Mouse (Mus musculus): ENCODE results near the gene Olfr802.

Olfr802 gene

DNA sequence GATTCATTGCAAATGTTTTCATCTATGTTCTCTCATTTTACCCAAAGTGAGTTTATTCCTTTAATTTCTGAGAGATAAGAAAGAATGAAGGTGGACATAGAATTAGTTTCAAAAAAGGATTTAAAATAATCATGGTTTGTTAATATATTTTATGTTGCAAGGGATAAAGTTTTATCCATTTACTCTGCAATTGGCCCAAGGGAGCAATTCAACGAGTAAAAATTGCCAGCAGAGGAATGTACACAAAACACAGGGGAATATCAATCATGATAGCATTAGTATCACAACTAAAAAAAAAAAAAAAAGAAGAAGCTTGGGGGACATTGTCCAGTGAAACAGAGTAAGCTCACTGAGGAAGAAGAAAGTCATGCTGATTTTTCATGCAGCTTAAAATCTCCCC, at the start of gene Olfr802:
Olfr802 (minus strand) TSS at position 101 of the 400 bp plus-strand sequence.
- no peak for DNase-seq

DNA sequence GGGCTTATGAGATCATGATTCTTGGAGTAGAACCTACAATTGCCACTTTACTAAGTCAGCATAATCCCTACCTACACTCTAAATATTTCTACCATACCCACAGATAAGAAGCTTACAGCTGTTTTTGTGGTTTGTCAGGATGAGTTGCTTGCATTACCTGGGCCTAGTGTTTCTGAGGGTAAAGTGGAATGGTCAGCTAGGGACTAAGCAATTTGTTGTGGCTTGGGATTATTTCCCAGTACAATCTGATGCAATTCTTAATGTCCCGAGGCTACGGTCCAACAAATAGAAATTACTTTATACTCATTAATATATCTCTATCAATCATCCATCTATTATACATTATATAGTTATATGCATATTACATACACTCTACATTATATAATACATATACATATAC, 41.3 kb upstream of the Olfr802 start, which contains the start of gene Olfr805:
Olfr805 (minus strand) TSS at position 101 of the 400 bp plus-strand sequence.
- DNase-seq, result no peak

DNA sequence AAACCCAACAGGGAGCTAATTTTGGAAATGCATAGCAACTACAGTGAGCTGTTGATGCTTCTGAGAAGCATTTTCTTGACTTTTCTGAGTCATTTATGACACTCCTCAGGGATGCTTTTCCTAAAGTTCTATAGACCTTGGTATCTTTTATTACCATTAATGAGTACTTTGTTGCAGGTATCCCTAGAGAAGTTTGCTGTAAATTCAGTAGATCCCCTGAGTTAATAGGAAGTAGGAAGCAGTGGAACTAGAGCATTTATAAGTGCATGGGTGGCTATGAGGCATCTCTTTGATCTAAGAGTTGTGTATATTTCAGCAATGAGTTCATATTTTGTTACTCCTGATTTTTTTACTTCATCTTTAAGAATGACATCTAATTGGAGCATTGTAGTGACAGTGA, 14.9 kb upstream of the Olfr802 start, which contains the start of gene Olfr804:
Olfr804 (plus strand) TSS at position 301 of the 400 bp plus-strand sequence.
- DNase-seq, result no peak

DNA sequence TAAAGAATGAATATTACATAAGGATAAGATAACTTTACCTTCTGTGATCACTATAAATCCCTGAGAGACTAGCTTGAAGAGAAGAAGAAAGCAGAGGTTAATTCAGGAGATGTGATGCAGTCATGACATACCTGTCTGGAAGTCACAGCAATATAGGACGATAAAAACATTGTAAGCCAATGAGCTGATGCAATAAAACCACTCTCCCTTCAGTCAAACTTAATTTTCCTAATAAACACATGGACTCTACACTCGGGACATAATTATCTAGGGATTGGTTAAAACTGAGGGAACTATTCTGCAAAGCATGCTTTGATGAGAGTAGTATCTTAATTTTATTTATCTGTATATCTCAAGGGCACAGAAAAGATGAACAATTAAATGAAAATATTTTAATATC, 6.2 kb upstream of the Olfr802 start, which contains the start of gene Olfr803:
Olfr803 (minus strand) TSS at position 101 of the 400 bp plus-strand sequence.
- no peak for DNase-seq

DNA sequence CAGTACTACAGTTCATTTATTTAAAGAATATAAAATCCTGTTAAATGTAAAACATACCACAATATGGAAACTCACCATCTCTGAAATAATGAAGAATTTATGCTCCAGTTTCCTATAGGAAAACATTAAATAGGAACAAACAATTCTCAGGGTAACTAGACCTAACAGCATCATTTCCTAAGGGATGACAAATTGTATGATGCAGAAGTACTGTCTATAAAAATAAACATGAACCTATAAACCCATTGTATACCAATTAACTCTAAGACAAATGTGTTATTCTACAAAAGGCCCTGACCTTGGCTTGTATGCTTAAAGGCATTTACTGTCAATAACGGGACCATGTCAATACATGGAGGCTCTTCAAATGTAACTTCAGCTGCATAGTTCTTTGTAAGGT, 14.2 kb downstream of the Olfr802 start, which contains the start of gene Olfr801:
Olfr801 (minus strand) TSS at position 101 of the 400 bp plus-strand sequence.
- no peak for DNase-seq

DNA sequence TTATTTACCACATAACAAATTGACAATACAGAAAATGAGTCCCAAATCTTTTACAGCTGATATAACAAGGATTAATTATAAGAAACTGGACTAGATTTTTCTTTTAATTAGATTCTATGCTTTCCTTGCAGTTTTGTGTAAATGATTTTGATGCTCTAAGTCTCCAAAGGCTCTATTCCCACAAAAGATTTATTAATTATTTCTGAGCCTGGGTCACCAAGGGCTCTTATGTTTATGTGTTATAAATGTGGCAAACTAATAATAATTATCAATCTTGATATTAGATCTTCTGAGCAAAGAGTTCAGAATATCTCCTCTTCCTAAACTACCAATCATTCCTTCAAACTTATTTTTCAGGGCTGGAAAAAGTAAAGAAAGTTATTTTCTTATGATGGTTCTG, 30.6 kb downstream of the Olfr802 start, which contains the start of gene Olfr800:
Olfr800 (plus strand) TSS at position 301 of the 400 bp plus-strand sequence.
- no peak for DNase-seq

DNA sequence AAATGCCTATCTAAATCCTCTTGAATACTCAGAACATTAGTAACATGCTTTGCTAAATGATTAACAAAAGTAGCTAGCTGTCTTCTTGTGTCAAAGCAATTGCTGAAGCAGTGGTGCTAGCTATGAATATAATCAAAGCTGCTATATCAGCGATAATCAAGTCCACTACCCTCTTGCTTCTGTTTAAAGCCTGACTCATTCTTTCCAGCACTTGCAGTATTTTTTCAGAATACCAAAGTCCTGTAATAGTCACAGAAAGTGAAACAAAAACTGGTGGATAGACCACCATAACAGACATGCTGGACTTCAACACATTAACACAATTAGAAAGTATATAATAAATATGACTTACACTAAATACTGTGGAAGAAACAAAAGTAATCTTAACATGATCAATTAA, 36.2 kb downstream of the Olfr802 start:
- no peak for DNase-seq

DNA sequence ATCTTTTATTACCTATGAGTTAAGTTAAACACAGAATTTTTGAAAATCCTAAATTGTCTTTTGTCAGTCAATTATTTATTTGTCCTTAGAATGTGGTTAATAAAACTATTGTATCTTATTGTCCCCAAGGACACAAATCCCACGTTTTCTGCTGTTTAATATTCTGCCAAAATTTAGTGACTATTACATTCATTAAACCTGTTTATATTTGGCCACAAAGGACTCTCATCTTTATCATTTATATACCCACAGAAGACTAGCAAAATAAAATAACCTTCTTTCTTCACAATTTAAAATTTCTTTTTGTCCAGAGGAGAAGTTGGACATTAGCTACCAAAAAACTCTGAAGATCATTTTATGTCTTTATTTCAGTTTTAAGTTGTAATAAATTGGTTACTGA, 50.8 kb downstream of the Olfr802 start, which contains the start of gene Olfr799:
Olfr799 (plus strand) TSS at position 301 of the 400 bp plus-strand sequence.
- no peak for DNase-seq

DNA sequence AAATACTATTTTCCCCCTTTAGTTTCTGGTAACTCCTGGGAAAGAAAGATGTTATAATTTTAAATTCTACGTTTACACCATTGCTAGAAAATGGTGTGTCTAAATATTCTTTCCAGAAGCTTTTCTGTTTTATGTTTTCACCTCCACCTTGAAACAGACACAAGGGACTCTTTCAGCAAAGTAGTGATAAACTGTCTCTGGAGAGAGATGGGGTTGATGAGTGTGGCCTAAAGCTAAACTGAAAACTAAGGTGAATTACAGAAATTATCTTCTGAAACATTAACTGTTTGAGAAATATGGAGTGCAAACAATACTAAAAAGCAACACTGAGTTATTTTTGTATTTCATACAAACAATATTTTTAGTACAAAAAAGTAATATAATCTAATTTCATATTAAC, 60.1 kb downstream of the Olfr802 start, which contains the start of gene Olfr798:
Olfr798 (minus strand) TSS at position 101 of the 400 bp plus-strand sequence.
- DNase-seq, result no peak
